Mouse (Mus musculus) skeletal muscle tissue, adult 2 months (tissue): ENCODE measurements at regions not wholly inside any gene's neighbourhood (a gene's known extent, or its start where the extent isn't known, plus 50 kb on each side); places are given as distances from the start of the nearest gene placed in this dataset.
A peak's percentile ranks its signal among the peaks of the same experiment; 100 is the strongest.

Experiments
- DNase-seq: peaks from one replicate; pipeline ENCODE4 v3.0.0-alpha.2; 2012; ENCODE audit warnings: low read depth, low spot score

- no peak for DNase-seq
These were observed 437.8 kb upstream of the Meis1 start for GRCm38 (mm10) chr11:19456577-19456976.

GRCm38 (mm10) chr11:19463730-19464358, 445.1 kb upstream of the Meis1 start:
- peak; percentile 27 for DNase-seq

- DNase-seq: no peak
These were observed 449.6 kb upstream of the Meis1 start for GRCm38 (mm10) chr11:19468373-19468772.

DNA sequence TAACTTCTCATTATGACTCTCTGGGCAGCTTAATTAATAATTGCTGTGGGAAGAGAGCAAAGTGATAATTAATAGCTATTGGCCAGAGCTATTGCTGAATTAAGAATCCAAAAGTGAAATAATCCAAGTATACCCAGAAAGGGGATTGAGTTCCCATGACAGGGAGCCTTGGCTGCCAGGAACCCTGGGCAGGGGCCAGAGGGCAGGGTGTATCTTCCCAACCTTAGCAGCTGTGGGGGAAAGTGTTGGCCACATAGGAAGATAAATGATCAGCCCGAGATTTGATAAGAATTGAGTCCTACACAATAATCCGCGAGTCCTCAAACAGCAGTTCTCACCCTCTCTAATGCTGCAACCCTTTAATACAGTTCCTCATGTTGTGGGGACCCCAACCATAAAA, 450.0 kb upstream of the Meis1 start:
- no peak for DNase-seq

GRCm38 (mm10) chr11:19470648-19471341, 452.0 kb upstream of the Meis1 start:
- no peak for DNase-seq

DNA sequence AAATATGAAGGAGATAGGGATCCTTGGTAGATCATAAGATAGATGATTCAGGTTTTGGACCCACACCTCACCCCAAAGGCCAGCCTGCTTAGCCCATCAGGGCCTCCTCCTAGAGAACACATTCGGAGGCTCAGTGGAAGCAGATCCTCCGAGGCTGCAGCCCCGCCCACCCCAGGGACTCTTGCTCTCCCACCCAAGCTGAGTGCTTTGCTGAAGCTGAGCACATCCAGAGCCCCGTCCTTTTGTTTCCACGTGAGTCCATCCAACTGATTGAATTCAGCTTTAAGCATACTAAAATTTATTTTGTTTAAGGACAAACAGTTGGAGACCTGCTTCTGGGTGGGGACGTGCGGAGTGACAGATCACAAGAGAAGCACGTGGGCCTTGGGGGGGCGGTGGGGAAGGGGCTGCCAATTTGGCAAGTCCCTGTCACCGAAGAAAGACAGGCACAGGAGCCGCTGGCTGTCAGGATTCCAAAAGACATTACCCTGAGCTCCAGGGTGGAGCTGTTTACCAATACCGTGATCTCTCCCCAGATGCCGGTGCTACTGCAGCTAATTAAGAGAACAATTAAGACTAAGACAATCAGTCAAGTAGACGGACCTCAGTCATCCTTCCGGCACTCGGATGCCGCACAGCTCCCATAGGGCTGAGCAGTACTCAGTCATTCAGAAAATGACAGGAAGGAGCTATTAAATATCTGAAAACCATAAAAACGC, 448.9 kb upstream of the Spred2 start:
- DNase-seq: no peak

DNA sequence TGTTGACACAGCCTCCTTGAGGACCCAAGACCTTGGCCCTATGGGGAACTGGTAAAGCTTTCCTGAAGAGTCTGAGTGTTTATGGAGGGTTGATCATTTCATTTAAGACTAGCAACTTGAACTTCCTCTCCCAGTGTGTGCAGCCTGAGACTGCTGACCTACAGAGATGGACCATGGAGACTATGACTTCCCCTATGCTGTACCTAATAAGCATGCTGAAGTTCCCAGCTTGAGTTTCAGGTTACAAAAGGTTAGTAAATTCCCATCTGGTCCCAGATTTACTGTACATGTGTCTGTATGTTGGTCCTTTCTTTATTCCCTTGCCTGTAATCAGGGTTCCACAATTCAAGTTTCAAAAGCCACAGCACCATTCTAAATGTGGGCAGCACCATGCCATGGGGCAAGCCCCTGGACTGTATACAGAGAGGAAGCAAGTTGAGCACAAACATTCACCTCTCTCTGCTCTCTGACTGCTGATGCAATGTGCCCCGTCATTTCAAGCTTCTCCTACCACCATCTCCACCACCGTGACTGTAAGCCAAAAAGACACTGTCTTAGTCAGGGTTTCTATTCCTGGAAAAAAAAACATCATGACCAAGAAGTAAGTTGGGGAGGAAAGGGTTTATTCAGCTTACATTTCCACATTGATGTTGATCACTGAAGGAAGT, 431.0 kb upstream of the Spred2 start:
- DNase-seq: no peak

GRCm38 (mm10) chr11:19521721-19522120, 402.5 kb upstream of the Spred2 start:
- DNase-seq: no peak

DNA sequence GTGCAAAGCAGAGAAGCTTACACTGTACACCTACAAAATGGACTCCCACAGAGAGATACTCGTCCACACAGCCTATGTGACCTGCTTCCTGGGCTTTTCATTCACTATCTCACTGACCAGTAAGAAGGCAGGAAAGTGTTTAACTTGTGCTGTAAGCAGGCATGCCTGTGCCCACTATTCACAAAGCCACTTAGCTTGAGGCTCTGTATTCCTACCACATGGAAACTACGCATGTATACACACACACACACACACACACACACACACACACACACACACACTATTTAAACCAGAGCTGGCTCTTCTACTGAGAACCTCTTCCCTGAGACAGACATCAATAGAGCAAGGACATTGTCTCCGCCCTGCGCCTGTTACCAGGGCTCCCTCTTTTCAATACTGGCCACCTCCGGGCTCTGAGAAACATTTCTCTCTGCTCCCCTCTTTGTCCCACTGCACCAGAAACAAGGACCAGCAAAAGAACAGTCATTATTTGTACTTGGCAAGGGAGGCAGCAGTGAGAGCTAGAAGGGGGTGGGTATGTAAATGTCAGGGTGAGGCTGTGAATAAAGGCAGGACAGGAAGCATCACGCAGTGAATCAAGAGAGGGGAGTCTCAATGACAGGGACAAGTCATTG, 400.2 kb upstream of the Spred2 start:
- DNase-seq: no peak

GRCm38 (mm10) chr11:19529126-19529525, 395.0 kb upstream of the Spred2 start:
- no peak for DNase-seq

GRCm38 (mm10) chr11:19530652-19531051, 393.5 kb upstream of the Spred2 start:
- no peak for DNase-seq

DNA sequence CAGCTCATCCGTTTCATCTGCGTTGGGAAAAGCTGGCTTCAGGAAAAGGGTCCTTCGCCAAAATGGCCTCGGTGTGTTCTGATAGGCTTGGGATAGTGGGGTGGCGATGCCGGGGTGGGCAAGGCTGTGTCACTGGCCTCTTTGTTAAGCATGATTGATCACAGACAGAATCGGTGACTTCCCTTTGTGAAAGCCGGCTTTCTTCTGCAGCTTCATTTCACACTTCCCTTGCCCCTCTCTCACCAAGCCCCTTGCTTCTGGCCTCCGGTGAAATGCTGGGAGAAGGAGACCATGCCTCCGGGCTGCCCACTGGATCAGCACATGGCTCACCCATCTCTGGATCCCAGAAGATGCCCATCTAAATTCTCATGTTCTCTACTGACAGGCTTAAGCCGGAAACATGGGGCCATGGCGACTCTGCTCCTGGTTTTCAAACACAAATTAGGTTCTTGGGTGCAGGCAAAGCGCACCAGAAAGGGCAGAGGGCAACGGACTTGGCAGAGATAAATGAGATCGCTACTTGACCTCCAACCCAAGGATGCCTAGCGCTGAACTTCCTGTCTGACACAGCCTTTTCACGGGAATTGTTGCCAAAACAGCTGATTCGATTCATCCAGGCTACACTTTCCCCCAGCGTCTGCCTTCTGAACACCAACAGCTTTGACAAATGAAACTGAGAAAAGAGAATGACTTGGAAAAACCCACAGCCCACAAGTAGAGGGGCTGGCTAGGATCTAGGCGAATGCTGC, 392.7 kb upstream of the Spred2 start:
- DNase-seq: no peak

DNA sequence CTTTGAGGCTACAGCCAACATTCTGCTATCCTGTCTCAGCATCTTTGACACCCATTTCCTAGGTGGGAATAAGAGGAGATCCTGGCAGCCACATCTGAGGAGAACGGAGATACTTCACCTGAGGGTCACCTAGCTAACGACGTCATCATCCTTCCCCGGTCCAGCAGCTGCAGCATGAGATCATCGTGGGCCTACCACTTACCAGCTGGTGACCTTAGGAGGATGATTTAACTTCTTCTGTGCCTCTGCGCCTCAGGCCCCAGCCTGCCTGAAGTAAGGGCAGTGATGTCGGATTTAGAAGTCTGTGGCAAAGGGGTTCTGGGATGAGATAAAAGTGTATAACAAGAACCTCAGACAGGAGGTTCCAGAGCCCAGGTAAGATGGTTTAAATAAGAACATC, 391.3 kb upstream of the Spred2 start:
- no peak for DNase-seq

- DNase-seq: peak; percentile 11
These were observed 390.5 kb upstream of the Spred2 start for GRCm38 (mm10) chr11:19533701-19534100.

DNA sequence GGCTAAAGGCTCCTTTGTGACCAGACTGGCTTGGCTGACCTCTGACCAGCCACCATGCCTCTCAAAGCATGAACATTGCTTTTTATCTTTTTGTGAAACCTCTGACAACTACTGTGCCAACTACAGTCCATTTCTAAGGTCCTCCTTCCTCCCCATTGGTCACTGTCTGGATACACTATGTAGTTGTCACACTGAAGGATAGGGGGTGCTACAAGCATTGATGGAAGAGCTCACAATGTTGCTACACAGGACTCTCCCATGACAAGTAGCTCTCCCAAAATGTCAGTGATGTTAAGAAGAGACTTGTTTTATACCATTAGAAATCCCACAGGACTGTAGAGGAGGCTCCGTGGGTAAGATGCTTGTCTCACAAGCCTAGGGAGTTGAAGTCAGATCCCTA, 389.0 kb upstream of the Spred2 start:
- DNase-seq: peak; percentile 10

DNA sequence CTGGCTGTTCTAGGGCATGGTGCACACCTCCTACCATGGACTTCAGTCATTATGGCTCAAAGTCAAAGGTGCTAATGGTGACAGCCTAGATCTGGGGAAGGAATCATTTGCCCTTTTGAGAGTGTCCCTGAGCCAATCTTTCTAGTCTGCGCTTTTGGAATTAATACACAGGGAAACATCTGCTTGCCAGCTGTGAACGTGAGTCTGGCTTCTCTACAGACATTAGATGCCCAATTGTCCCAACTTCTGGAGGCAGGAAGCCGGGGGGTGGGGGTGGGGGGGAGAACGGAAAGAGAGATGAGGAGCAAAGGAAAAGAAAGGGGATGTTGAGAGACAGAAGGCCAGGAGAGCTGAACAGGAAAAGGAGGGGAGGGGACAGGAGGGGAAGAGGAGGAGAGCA, 377.9 kb upstream of the Spred2 start:
- DNase-seq: no peak

GRCm38 (mm10) chr11:19554316-19554946, 369.7 kb upstream of the Spred2 start:
- no peak for DNase-seq

DNA sequence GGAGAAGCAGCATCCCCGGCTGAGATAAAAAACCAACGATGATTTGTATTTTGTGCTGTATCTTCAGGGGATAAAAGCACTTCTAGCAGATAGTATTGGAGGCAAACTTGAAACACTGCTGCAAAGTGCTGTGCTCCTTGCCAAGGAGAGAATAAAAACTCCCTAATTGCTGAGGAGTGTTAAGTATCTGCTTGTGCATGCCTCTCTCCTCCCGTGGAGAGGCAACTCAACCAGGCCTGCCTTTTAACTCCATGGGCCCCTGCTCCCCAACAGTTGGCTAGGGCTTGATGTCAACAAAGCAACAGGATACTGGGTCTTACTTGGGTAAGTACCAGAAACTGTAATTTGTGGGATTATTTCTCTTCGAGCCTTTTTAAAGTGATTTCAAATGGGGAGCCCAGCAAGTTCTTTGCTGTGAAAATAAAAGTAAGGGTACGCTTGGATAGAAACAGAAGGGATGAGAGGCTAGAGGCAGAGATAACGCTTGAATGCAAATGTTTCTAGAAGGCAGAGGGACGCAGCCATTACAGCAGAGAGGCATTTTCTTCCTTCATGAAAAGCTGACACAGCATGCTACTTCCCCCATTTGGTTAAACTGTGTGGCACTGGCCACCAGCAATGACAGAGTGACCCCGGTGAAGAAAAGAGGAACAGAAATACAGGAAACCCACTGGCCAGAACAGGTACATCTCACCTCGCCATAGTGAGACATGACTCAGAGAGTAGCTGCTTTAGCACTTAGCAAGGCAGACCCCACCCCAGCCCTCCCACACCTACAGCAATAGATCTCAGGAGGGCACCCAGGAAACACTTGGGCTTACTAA, 369.0 kb upstream of the Spred2 start:
- no peak for DNase-seq

- no peak for DNase-seq
These were observed 363.7 kb upstream of the Spred2 start for GRCm38 (mm10) chr11:19560452-19560851.

GRCm38 (mm10) chr11:19562668-19563067, 361.5 kb upstream of the Spred2 start:
- DNase-seq: no peak
